Mouse (Mus musculus): ENCODE results near the gene Hes6. TPM values are rescaled to one million over a fixed set of nuclear protein-coding genes. Genes with fewer than 3 reads are reported as not detected.

Hes6 gene
- polyA plus RNA-seq (2012; rRNA removed) = 113 and 114 TPM in 2 replicates

GRCm38 (mm10) chr1:91413898-91414594 is at the start of gene Hes6:
TSS of gene Hes6 (minus strand) at chr1:91414038.

GRCm38 (mm10) chr1:91459059-91459809 is 45.4 kb upstream of the Hes6 start, which contains the start of gene Per2:
TSS of gene Per2 (minus strand) at chr1:91459324.

GRCm38 (mm10) chr1:91398260-91399062 is 15.4 kb downstream of the Hes6 start, which contains the start of gene Ilkap:
TSS of gene Ilkap (minus strand) at chr1:91398815.

GRCm38 (mm10) chr1:91366215-91367108 is 47.4 kb downstream of the Hes6 start, which contains the start of gene Erfe:
TSS of gene Erfe (plus strand) at chr1:91366430.

Other genes with a start within 250 kb of the Hes6 start
- gene Ramp1, start 234.2 kb downstream of the Hes6 start, polyA plus RNA-seq (2012; rRNA removed) = 11.7 and 15.8 TPM in 2 replicates
- 55.4 and 58.8 TPM in 2 replicates for gene Ube2f, start 163.7 kb downstream of the Hes6 start, polyA plus RNA-seq (2012; rRNA removed)
- gene Scly, start 115.7 kb downstream of the Hes6 start, polyA plus RNA-seq (2012; rRNA removed) = 9.1 and 10.6 TPM in 2 replicates
- 0.09 and 0.14 TPM in 2 replicates for gene Espnl, start 92.0 kb downstream of the Hes6 start, polyA plus RNA-seq (2012; rRNA removed)
- gene Klhl30, start 63.0 kb downstream of the Hes6 start, polyA plus RNA-seq (2012; rRNA removed) = 0.09 and 0.64 TPM in 2 replicates
- gene Erfe, start 47.6 kb downstream of the Hes6 start, polyA plus RNA-seq (2012; rRNA removed) = 0.28 and 0.58 TPM in 2 replicates
- gene Ilkap, start 15.2 kb downstream of the Hes6 start, polyA plus RNA-seq (2012; rRNA removed) = 129 and 131 TPM in 2 replicates
- gene Per2, start 45.3 kb upstream of the Hes6 start, polyA plus RNA-seq (2012; rRNA removed) = 8.6 and 8.9 TPM in 2 replicates
- gene Traf3ip1, start 80.6 kb upstream of the Hes6 start, polyA plus RNA-seq (2012; rRNA removed) = 19.6 and 20.5 TPM in 2 replicates
- 15.3 and 17.3 TPM in 2 replicates for gene Asb1, start 126.5 kb upstream of the Hes6 start, polyA plus RNA-seq (2012; rRNA removed)